In genomic region chr12:42250410-42250809, GRCm38 (mm10) we compare ENCODE assay signal across 16 mouse cellular contexts.
"Had no signal": no experiment of that assay in that cellular context is flagged by ENCODE, and none has a peak within 500 bp of the region (broad histone marks: within the 10 kb centered on the region; RNA-seq: fewer than 3 reads in every experiment).

No protein-coding gene starts in this region.

- H3K9ac ChIP-seq: neural tube, embryonic 13.5 days; neural tube, embryonic 15.5 days; stomach, embryonic 15.5 days had no signal

- H3K4me2 ChIP-seq: neural tube, embryonic 13.5 days; neural tube, embryonic 15.5 days; stomach, embryonic 15.5 days had no signal

- H3K4me3 ChIP-seq: neural tube, embryonic 13.5 days; neural tube, embryonic 15.5 days; stomach, embryonic 15.5 days had no signal

- H3K27me3 ChIP-seq: neural tube, embryonic 13.5 days; neural tube, embryonic 15.5 days; stomach, embryonic 15.5 days had no signal

- H3K9me3 ChIP-seq: neural tube, embryonic 13.5 days; neural tube, embryonic 15.5 days; stomach, embryonic 15.5 days had no signal

- H3K36me3 ChIP-seq: neural tube, embryonic 13.5 days; neural tube, embryonic 15.5 days; stomach, embryonic 15.5 days had no signal

- H3K27ac ChIP-seq: neural tube, embryonic 13.5 days; neural tube, embryonic 15.5 days; stomach, embryonic 15.5 days; stomach, postnatal 0 days had no signal

- H3K4me1 ChIP-seq: neural tube, embryonic 13.5 days; neural tube, embryonic 15.5 days; stomach, embryonic 15.5 days had no signal

- DNase-seq: retina, postnatal 1 day; right cerebral cortex, adult 18-20 months; right cerebral cortex, postnatal 14 days; right cerebral cortex, postnatal 25 days; right cerebral cortex, postnatal 4 days; spleen, adult 18-20 months; thymus, adult 18-20 months; thymus, adult 2 months; thymus, postnatal 14 days; thymus, postnatal 25 days; thymus, postnatal 36 days; thymus, postnatal 4 days had no signal
